Mouse (Mus musculus): ENCODE data around the gene Pdia6. TPM values are rescaled to one million over a fixed set of nuclear protein-coding genes. Genes with fewer than 3 reads are reported as not detected.

Pdia6 gene
- total RNA-seq, 1 experiment from 2014 or later = 298 TPM

GRCm38 (mm10) chr12:17256905-17257304 lies 9.4 kb upstream of the Pdia6 start:
- ATAC-seq (replicated peaks; ENCODE audit: insufficient number of reproducible peaks, low FRiP score, low TSS enrichment, poor library complexity, severe bottlenecking) = 0 out of 2 replicates have a peak, but pooled peaks have one; percentile 59

- no peak for ATAC-seq (replicated peaks; ENCODE audit: insufficient number of reproducible peaks, low FRiP score, low TSS enrichment, poor library complexity, severe bottlenecking)
These were observed 7.9 kb upstream of the Pdia6 start for GRCm38 (mm10) chr12:17258431-17258830.

DNA sequence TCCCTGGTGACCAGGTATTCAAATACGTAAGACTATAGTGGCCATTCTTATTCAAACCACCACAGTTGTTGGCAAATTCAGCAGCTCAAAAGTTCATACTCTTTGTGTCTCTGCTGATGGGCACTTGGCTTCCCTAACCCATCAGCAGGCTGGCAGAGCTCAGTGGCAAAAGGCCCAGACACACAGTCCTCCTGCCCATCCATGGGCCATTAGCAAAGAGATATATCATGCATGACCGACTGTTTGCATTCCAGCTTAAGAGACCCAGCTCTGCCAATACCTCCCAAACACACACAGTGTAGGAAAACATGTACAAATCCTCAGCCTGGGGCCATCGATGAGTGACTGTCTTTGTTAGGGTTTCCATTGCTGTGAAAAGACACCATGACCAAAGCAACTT lies 5.3 kb upstream of the Pdia6 start:
- ATAC-seq (replicated peaks; ENCODE audit: insufficient number of reproducible peaks, low FRiP score, low TSS enrichment, poor library complexity, severe bottlenecking) = no peak

DNA sequence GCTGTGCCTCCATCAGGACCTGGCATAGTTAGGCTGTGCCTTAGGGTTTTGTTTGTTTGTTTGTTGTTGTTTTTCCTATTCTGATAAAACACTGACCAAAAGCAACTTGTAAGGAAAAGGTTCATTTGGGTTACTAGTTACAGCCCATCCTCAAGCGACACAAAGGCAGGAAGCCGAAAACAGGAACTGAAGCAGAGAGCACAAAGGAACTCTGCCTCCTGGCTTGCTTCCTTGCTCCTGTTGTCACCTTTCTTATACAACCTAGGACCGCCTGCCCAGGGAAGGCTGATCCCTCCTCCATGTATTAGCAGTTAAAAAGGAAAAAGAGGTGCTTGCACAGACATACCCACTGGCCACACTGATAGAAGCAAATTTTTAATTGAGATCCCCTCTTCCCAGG lies 2.5 kb upstream of the Pdia6 start:
- ATAC-seq (replicated peaks; ENCODE audit: insufficient number of reproducible peaks, low FRiP score, low TSS enrichment, poor library complexity, severe bottlenecking) = no peak

DNA sequence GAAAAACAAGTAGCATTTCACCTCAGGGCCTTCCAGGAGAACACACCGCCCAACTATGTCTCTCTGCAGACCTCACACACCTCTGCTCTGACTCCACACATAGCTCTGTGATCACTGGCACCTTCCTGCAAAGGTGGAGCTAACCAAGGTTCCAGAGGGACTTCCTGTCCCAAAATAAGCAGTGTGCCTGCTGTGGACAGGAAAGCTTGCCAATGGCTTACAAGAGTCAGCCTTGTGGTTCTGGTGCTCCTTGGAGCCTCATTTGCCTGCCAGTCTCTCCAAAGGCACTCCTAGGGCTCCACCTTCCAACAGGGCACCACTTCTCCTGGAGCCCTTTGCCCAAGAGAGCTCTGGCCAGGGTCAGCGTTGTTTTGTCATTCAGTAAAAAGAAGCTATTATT lies 1.5 kb upstream of the Pdia6 start:
- ATAC-seq (replicated peaks; ENCODE audit: insufficient number of reproducible peaks, low FRiP score, low TSS enrichment, poor library complexity, severe bottlenecking) = no peak

DNA sequence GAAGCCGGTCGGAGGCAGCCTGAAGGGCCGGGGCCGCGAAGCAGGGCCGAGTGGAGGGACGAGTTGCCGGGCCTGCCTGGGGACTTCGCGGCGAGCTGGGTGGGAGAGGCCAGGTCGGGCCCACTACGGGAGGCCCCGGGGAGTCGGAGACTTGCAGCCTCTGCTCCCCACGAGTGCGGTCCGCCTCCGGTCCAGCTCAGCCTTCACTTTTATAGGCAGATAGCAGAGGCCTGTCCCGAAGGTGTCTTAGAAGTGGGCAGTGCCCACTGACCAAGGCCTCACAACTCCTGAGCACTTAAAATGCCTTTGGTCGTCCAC lies 287 bp downstream of the Pdia6 start:
- ATAC-seq (replicated peaks; ENCODE audit: insufficient number of reproducible peaks, low FRiP score, low TSS enrichment, poor library complexity, severe bottlenecking) = no peak

- no peak for ATAC-seq (replicated peaks; ENCODE audit: insufficient number of reproducible peaks, low FRiP score, low TSS enrichment, poor library complexity, severe bottlenecking)
These were observed 971 bp downstream of the Pdia6 start for GRCm38 (mm10) chr12:17267316-17267715.

GRCm38 (mm10) chr12:17271272-17271671 lies 4.9 kb downstream of the Pdia6 start:
- ATAC-seq (replicated peaks; ENCODE audit: insufficient number of reproducible peaks, low FRiP score, low TSS enrichment, poor library complexity, severe bottlenecking) = no peak

DNA sequence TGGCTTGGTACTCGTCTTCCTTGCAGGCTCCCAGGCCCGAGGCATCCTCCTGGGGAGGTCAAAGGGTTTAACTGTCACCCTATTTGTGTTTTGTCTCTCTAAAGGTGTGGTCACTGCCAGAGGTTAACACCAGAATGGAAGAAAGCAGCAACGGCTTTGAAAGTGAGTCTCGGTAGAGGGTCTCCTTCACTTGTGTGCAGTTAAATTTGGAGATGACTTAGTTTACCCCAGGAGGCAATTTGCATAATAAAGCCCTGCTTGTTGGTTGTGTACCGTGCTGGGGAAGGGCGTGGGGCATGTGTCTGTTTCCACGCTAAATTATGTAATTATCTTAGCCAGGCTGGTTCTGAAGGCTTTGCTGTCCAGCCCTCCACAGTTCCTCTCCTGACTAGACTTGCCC lies 7.5 kb downstream of the Pdia6 start:
- no peak for ATAC-seq (replicated peaks; ENCODE audit: insufficient number of reproducible peaks, low FRiP score, low TSS enrichment, poor library complexity, severe bottlenecking)

DNA sequence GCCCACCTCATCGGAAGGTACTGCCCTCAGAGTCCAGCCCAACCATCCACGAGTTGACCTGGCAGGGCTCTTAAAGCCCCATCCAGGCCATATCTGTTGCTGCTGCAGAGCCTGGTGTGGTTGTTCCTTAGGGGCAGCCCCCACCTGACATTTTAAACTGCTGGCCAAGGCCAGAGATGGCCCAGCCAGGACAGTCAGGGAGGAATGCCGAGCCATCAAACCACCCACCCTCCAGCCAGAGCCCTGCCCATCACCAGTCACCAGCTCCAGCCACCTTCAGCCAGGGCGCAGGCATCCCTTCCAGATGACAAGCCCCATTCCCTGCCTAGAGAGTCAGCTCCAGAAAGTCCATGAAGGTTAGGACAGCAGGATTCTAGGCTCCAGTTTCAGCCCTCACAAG lies 22.2 kb downstream of the Pdia6 start:
- no peak for ATAC-seq (replicated peaks; ENCODE audit: insufficient number of reproducible peaks, low FRiP score, low TSS enrichment, poor library complexity, severe bottlenecking)

GRCm38 (mm10) chr12:17289060-17289459 lies 22.7 kb downstream of the Pdia6 start:
- ATAC-seq (replicated peaks; ENCODE audit: insufficient number of reproducible peaks, low FRiP score, low TSS enrichment, poor library complexity, severe bottlenecking) = no peak

DNA sequence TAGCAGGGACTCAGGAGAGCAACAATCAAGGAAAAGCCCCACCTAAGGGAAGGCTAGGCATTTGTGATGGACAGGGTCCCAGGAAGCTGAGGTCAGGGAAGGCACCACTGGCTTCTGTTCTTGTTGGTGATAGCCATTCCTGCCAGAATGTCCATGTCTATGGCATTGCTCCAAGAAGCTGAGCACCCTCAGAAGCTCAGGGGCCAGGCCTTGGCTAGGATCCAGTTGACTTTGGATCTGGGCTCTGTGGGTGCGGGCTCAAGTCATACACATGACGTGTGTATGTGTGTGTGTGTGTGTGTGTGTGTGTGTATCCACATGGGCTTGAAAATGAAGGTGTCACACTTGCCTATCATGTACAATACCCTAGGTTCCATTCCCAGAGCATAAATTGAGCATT lies 23.6 kb downstream of the Pdia6 start:
- no peak for ATAC-seq (replicated peaks; ENCODE audit: insufficient number of reproducible peaks, low FRiP score, low TSS enrichment, poor library complexity, severe bottlenecking)

GRCm38 (mm10) chr12:17290569-17290968 lies 24.2 kb downstream of the Pdia6 start:
- ATAC-seq (replicated peaks; ENCODE audit: insufficient number of reproducible peaks, low FRiP score, low TSS enrichment, poor library complexity, severe bottlenecking) = no peak

GRCm38 (mm10) chr12:17296899-17297298 lies 30.6 kb downstream of the Pdia6 start:
- no peak for ATAC-seq (replicated peaks; ENCODE audit: insufficient number of reproducible peaks, low FRiP score, low TSS enrichment, poor library complexity, severe bottlenecking)

GRCm38 (mm10) chr12:17299902-17300301 lies 33.6 kb downstream of the Pdia6 start:
- no peak for ATAC-seq (replicated peaks; ENCODE audit: insufficient number of reproducible peaks, low FRiP score, low TSS enrichment, poor library complexity, severe bottlenecking)

DNA sequence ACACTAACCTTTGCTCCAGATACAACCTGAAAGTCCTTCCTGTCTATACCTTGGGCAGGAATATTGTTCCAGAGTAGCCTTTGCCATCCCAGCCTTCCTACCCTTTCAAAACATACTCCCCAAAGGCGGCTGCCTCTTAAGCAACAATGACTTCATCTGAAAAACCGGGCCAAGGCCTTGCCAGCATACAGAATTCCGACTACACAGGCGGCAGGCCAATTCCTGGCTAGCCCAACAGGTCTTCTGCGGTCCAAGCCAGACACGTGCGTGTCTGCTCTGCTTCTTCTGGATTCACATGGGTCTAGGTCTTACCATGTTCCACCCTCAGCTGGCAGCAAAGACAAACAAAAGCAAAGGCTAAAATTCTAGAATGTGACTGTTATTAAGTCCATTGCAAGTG lies 39.1 kb downstream of the Pdia6 start:
- ATAC-seq (replicated peaks; ENCODE audit: insufficient number of reproducible peaks, low FRiP score, low TSS enrichment, poor library complexity, severe bottlenecking) = no peak

DNA sequence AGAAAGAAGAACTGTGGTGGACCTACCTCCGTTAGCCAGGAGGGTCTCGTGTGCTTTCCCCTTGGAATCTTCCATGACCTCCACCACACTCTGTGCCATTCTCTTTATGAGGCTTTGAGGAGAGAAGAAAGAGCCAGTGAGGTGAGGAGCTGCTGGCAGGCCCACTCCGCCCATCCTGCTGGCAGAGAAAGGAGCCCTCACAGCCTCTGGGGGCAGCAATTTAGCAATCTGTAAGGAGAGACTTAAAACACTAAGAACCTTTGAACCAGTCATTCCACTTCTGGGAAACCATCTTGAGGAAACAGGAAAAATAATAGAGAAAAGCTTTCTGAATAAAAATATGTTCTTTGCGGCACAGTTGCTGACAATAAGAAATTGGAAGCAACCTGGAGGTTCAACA lies 41.9 kb downstream of the Pdia6 start:
- no peak for ATAC-seq (replicated peaks; ENCODE audit: insufficient number of reproducible peaks, low FRiP score, low TSS enrichment, poor library complexity, severe bottlenecking)

DNA sequence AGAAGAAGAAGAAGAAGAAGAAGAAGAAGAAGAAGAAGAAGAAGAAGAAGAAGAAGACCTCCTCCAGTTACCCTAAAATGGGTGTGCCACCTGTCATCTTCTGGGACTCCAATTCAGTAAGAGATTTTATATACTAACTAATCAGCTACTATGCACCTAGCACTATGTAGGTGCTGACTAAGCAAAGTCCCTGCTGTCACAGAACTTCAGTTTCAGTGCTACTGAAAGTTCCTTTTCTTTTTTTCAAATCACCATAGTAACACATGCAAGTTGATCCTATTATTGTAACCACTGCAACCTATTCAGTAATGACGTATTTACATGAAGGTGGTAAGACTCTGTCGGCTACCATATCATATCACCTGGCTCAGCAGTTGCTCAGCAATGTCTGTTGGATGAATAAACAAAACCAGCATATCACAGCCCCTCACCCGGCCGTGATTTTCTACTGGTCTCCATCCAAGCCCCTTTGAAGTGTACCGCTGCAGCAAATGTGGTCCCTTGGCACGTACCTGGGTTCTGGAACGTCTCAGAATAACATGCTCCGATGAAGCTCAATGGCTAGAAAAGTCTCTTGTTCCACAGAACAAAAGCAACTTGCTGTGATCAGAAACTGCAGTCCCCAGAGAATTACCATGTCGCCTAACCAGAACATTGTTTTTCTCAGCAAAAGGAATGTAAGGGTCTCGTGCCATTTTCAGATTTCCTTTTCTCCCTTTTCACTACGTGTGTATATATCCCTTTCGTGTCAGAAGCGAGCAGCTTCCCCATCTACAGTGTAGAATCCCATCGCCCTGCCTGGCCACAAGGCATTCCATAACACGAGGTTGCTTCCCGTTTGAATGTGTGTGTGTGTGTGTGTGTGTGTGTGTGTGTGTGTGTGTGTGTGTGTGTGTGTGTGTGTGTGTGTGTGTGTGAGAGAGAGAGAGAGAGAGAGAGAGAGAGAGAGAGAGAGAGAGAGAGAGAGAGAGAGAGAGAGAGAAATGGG lies 44.8 kb downstream of the Pdia6 start:
- ATAC-seq (replicated peaks; ENCODE audit: insufficient number of reproducible peaks, low FRiP score, low TSS enrichment, poor library complexity, severe bottlenecking) = no peak

DNA sequence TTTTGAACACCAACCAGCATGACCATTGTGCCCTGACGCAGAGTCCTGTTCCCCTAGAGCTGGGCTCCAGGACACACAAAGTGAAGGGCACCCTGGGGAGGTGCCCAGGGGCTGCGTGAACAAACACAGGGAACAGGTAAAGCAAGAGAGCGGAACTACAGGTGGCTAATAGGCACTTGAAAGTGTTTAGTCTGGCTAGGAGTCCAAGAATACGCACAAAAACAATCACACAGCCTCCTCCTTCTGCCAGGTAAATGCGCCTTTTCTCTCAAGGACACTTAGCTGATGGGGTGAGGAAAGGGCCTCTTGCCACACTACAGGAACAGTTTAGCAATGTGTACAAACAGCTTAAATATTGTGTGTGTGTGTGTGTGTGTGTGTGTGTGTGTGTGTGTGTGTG lies 49.8 kb downstream of the Pdia6 start:
- no peak for ATAC-seq (replicated peaks; ENCODE audit: insufficient number of reproducible peaks, low FRiP score, low TSS enrichment, poor library complexity, severe bottlenecking)

DNA sequence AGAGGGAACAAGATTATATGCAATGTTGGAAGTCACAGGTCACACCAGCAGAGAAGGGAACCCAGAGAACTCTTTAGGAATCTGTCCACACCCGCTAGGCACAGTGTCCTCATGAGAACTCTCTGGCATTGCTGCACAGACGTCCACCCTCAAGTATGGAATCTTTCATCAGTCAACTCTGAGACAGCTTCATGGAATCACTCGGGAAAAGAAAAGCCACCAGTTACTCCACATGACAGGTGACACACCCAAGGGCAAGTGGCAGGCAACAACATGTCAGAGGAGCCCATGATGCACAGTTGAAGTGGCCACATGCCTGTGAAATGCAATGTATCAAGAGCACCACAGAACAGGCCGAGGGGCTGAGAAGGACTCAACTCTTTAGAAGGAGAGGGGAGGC lies 51.6 kb downstream of the Pdia6 start:
- ATAC-seq (replicated peaks; ENCODE audit: insufficient number of reproducible peaks, low FRiP score, low TSS enrichment, poor library complexity, severe bottlenecking) = no peak

DNA sequence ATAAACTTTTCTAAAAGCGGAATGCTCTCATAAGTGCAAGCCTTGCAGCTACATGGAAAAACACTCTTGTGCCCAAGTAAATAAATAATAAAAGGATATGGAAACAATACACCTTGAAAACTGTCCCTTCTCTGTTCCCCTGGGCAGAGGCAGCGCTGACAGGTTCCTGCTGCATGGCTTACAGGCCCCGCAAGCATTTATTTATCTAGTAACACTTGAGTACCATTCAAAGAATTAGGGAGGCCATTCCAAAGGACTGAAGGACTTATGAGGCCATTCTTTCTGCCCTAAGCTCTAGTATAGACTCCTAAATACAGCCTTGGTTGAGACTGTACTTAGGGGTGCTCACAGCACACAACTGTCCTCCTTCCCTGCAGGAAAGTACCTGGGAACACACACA lies 52.1 kb downstream of the Pdia6 start:
- ATAC-seq (replicated peaks; ENCODE audit: insufficient number of reproducible peaks, low FRiP score, low TSS enrichment, poor library complexity, severe bottlenecking) = no peak
